Mouse (Mus musculus): ENCODE data around the gene Adm.

DNA sequence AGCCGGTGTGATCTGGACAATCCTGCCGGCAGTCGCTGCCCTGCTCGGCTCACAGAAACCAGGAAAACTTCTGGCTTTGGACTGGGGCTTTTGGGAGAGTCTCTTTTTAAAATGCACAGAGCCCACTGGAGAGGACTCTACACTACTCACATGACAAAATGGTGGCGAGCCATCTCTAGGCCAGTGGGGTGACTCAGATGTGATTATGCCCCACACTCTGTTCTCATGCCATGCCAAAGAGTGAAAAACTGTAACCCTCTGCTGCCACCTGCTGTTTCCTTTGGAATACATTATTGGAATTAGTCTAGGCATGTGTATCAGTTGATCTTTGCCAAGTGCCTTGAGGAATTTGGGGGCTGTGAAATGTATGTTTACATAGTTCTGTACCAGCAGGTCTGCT lies 17.9 kb downstream of the Adm start:
- TF ChIP-seq TAL1 (IDR thresholded peaks at IDR 0.05; ENCODE audit: low read length) (no peak), GATA1 (IDR thresholded peaks at IDR 0.05; ENCODE audit: low read length) (no peak)

Measured in erythroblast, embryonic 14.5 days (primary cell).